Mouse (Mus musculus): ENCODE data around the gene Slc26a8.
A peak's percentile ranks its signal among the peaks of the same experiment; 100 is the strongest.
"Not testable (repeated sequence)": the region's sequence is repeated elsewhere in the genome, so short reads cannot be mapped to it uniquely, and the experiment has no call there.

The Slc26a8 gene

GRCm38 (mm10) chr17:28689586-28690283 is at the start of gene Slc26a8:
Gene Slc26a8 (minus strand): TSS chr17:28690233.
- peak; percentile 38 for DNase-seq

- DNase-seq, result no peak
Measured at GRCm38 (mm10) chr17:28739244-28739643, 49.2 kb upstream of the Slc26a8 start.

GRCm38 (mm10) chr17:28737973-28738372 is 47.9 kb upstream of the Slc26a8 start:
- DNase-seq, result no peak

GRCm38 (mm10) chr17:28736486-28736885 is 46.5 kb upstream of the Slc26a8 start:
- DNase-seq, result peak; percentile 9

- DNase-seq, result no peak
Measured at GRCm38 (mm10) chr17:28735317-28736105, 45.5 kb upstream of the Slc26a8 start.

- not testable (repeated sequence) for DNase-seq
Measured at GRCm38 (mm10) chr17:28727511-28727910, 37.5 kb upstream of the Slc26a8 start.

- DNase-seq, result no peak
Measured at GRCm38 (mm10) chr17:28725783-28726182, 35.8 kb upstream of the Slc26a8 start, which contains the start of gene AC170998.1. Gene AC170998.1 (plus strand): TSS chr17:28726083.

- DNase-seq, result no peak
Measured at GRCm38 (mm10) chr17:28717535-28717934, 27.5 kb upstream of the Slc26a8 start.

- DNase-seq, result no peak
Measured at GRCm38 (mm10) chr17:28715832-28716548, 26.0 kb upstream of the Slc26a8 start.

GRCm38 (mm10) chr17:28714006-28714405 is 24.0 kb upstream of the Slc26a8 start:
- DNase-seq, result no peak

GRCm38 (mm10) chr17:28712305-28712704 is 22.3 kb upstream of the Slc26a8 start:
- no peak for DNase-seq

GRCm38 (mm10) chr17:28711237-28711636 is 21.2 kb upstream of the Slc26a8 start:
- no peak for DNase-seq

GRCm38 (mm10) chr17:28710291-28710688 is 20.3 kb upstream of the Slc26a8 start:
- DNase-seq, result no peak

- DNase-seq, result no peak
Measured at GRCm38 (mm10) chr17:28709552-28710290, 19.7 kb upstream of the Slc26a8 start.

- no peak for DNase-seq
Measured at GRCm38 (mm10) chr17:28708989-28709388, 19.0 kb upstream of the Slc26a8 start.

- no peak for DNase-seq
Measured at GRCm38 (mm10) chr17:28707816-28708215, 17.8 kb upstream of the Slc26a8 start.

- DNase-seq, result no peak
Measured at GRCm38 (mm10) chr17:28707136-28707627, 17.1 kb upstream of the Slc26a8 start.

GRCm38 (mm10) chr17:28706697-28707096 is 16.7 kb upstream of the Slc26a8 start:
- DNase-seq, result no peak

- DNase-seq, result no peak
Measured at GRCm38 (mm10) chr17:28702646-28703045, 12.6 kb upstream of the Slc26a8 start.

GRCm38 (mm10) chr17:28701737-28702136 is 11.7 kb upstream of the Slc26a8 start:
- DNase-seq, result no peak

- no peak for DNase-seq
Measured at GRCm38 (mm10) chr17:28701171-28701570, 11.1 kb upstream of the Slc26a8 start.

- DNase-seq, result no peak
Measured at GRCm38 (mm10) chr17:28699789-28700188, 9.8 kb upstream of the Slc26a8 start.

- DNase-seq, result no peak
Measured at GRCm38 (mm10) chr17:28698672-28699071, 8.6 kb upstream of the Slc26a8 start.
